Mouse (Mus musculus): ENCODE data around the gene Cish.
"Not testable (repeated sequence)": the region's sequence is repeated elsewhere in the genome, so short reads cannot be mapped to it uniquely, and the experiment has no call there.

Gene Cish

GRCm38 (mm10) chr9:107297658-107298057 lies 1.8 kb downstream of the Cish start:
- no peak for DNase-seq (ENCODE audit: low read depth in 2 of 2, low spot score in 2 of 2)

GRCm38 (mm10) chr9:107298059-107298780 lies 2.4 kb downstream of the Cish start:
- DNase-seq (ENCODE audit: low read depth in 2 of 2, low spot score in 2 of 2): no peak

- no peak for DNase-seq (ENCODE audit: low read depth in 2 of 2, low spot score in 2 of 2)
Measured at GRCm38 (mm10) chr9:107298876-107299275, 3.0 kb downstream of the Cish start.

DNA sequence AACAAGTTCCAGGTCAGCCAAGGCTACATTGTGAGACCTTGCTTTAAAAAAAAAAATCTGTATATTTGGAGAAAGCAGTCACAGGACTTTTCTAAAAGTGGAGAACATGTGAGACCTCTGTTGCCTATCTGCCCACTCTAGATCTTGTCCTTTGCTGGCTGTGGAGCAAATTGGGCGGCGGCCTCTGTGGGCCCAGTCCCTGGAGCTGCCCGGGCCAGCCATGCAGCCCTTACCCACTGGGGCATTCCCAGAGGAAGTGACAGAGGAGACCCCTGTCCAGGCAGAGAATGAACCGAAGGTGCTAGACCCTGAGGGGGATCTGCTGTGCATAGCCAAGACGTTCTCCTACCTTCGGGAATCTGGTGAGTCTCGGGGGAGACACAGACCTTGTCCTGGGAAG lies 4.0 kb downstream of the Cish start:
- no peak for DNase-seq (ENCODE audit: low read depth in 2 of 2, low spot score in 2 of 2)

DNA sequence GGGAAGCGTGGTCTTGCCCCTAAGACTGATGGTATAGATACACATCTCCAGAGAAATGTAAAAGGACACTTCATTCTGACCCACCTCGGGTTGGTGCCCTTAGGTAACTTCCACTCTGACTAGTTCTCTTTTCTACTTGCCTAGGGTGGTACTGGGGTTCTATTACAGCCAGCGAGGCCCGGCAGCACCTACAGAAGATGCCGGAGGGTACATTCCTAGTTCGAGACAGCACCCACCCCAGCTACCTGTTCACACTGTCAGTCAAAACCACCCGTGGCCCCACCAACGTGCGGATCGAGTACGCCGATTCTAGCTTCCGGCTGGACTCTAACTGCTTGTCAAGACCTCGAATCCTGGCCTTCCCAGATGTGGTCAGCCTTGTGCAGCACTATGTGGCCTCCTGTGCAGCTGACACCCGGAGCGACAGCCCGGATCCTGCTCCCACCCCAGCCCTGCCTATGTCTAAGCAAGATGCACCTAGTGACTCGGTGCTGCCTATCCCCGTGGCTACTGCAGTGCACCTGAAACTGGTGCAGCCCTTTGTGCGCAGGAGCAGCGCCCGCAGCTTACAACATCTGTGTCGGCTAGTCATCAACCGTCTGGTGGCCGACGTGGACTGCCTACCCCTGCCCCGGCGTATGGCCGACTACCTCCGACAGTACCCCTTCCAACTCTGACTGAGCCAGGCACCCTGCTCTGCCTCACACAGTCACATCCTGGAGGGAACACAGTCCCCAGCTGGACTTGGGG lies 4.6 kb downstream of the Cish start:
- no peak for DNase-seq (ENCODE audit: low read depth in 2 of 2, low spot score in 2 of 2)

GRCm38 (mm10) chr9:107301554-107302331 lies 5.9 kb downstream of the Cish start:
- DNase-seq (ENCODE audit: low read depth in 2 of 2, low spot score in 2 of 2): no peak

DNA sequence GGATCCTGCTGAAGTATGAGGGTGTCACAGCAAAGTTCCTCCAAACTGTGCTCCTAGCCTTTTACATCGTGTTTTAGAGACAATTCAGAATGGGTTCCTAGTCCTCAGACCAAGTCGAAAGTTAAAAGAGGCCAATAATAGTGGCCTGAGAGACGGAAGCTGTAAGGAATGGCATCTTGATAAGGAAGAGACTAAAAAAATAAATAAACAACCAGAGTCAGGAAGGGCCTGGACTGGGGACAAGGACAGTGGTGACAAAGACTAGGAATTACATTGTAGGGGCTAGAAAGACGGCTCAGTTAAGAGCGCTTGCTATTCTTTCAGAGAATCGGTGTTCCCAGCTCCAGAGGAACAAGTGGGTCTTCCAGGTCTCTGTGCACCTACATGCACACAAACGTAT lies 6.8 kb downstream of the Cish start:
- DNase-seq (ENCODE audit: low read depth in 2 of 2, low spot score in 2 of 2): no peak

DNA sequence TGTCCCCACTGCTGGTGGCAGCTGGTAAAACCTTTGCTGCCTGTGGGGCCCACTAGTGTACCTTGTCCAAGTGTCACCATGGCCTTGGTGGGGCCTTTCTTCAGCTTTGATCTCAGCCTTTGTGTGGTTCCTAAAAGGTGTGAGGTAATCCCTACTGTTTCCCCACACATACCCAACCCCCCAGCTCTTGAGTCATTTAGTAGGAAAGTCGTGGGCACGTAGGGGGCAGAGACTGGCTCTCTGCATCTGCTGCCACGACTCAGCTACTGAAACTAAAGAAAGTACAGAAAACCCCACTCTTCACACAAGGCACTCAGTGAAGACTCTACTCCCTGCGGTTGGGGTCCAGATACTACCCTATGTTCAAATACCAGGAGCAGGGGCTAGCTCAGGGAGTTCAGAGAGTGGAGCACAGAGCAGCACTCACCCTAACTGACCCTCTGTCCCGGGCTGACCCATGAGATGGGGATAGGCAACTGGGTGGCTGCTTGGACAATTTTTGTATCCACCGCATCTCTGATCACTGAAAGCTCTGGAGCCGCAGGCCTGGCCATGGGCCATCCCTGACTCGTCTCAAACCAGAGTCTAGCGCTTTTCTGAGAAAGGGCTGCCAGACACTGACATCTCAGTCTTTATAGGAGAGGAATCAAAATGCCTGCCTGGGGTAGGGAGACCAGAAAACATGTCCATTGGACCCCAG lies 7.4 kb downstream of the Cish start:
- DNase-seq (ENCODE audit: low read depth in 2 of 2, low spot score in 2 of 2): no peak

DNA sequence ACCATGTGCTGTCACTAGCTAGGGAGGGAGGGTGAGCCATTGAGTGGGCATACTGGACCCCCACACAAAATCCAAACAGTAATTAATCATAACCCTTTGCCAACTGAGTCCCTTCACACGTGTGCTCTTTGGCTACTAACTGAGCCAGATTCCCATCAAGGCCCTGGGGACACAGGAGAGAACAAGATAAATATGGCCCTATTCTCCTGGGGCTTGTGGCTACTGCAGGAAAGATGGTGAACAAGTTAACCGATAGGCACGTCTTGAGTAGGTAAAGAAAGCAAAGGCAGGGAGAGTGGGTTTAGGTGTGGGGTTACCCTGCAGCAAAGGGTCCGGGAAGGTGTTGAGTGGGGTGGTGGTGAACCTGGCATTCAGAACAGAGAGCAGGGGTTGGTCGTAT lies 8.1 kb downstream of the Cish start:
- no peak for DNase-seq (ENCODE audit: low read depth in 2 of 2, low spot score in 2 of 2)

DNA sequence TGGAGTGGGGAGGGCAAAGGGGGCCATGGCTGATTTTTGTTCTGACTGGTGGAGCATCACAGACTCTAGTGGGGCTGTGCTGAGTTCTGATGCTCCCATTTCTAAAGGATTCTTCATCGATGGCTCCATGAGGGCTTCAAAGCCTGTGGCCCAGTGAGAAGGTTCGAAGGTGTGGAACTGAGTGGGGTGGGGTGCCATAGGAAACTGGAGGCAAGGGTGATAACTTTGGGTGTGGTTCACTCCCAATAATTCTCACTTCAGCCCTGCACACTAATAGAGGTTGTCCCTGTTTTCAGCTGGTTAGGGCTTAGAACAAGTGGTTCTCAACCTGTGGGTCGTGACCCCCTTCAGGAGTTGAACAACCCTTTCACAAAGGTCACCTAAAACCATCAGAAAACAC lies 8.6 kb downstream of the Cish start:
- no peak for DNase-seq (ENCODE audit: low read depth in 2 of 2, low spot score in 2 of 2)

DNA sequence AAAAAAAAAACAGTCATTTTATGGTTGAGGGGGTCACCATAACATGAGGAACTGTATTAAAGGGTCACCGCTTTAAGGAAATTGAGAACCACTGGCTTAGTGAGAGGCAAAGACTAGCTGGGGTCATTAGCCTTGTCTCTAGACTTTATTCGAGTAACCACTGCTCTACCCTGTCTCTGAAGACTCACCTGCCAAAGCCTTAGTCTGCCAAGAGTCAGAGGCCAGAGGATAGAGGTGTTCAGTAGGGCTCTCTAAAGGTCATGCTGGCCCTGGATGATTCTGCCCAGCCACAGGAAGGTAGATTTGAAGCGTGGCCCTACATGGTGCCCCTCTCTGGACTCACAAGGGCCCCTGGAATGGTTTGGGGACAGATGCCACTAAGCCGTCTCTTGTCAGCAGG lies 9.2 kb downstream of the Cish start:
- DNase-seq (ENCODE audit: low read depth in 2 of 2, low spot score in 2 of 2): no peak

DNA sequence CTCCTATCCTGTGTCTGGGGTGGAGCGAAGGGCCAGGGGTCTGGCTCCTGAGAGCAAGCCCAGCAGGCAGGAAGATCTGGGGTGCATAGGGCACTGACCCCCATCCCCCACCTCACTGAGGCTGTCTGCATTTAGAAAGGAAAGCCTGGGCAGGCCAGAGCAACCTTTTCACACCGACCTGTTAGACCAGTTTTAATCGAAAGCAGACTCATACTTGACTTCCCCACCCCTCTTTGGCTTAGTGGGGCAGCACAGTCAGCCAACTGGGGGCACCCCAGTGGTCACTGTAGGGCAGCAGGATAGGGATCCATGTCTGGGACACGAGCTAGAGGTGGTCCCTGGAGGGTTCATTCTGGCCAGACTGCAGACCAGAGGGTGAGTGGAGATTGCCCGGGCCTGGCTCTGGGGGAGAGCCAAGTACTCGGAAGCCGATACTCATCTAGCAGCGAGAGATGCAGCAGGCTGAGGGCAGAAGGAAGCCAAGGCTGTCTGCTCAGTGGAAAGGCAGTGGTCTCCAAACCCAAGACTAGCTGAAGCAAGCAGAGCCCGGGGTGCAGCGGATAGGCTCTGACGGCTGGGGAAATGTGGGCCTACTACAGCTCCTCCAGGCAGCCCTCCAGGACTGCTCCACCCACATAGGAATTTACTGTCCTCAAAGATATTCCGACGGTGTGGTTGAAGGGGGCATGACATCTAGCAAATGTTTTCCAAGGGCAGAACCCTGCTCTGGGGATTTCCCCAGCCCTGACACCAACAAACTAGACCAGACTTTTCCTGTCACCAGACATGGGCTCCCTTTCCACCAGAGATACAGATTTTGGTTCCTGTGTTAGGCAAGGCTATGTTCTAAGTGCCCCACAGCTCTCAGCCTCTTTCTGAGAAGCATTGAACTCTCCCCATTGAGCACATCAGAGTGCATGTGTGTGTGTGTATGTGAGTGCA lies 10.0 kb downstream of the Cish start:
- DNase-seq (ENCODE audit: low read depth in 2 of 2, low spot score in 2 of 2): no peak

- not testable (repeated sequence) for DNase-seq (ENCODE audit: low read depth in 2 of 2, low spot score in 2 of 2)
Measured at GRCm38 (mm10) chr9:107306673-107307072, 10.8 kb downstream of the Cish start.

DNA sequence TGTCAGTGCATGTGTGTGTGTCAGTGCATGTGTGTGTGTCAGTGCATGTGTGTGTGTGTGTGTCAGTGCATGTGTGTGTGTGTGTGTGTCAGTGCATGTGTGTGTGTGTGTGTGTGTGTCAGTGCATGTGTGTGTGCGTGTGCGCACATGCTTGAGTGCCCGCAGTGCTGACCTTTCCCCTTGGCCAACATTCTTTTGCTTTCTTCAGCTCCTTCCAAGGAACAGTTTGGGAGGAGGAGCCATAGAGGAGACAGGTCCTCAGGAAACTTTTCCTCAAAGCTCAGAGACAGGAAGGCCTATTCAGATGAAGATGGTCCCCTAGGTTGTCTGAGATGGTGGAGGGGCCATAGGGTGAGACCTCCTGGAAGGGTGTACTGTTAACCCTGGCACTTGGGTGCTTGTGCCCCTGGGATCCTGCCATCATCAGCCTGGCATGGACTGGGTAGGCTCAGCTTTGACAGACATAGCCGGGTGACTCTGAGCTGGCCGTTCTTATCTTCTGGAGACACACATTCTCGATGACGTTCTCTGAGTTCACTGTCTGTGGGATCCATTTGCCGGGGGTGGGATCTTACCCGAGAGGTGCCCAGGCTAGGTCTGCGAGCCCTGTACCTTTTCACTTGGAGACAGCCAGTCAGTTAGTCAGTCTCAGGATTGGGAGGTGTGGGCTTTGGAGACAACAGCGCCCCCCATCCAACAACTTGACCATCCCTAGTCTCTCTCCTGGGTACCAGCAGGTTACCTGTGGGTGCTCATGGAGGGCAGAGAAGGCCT lies 11.5 kb downstream of the Cish start:
- no peak for DNase-seq (ENCODE audit: low read depth in 2 of 2, low spot score in 2 of 2)

DNA sequence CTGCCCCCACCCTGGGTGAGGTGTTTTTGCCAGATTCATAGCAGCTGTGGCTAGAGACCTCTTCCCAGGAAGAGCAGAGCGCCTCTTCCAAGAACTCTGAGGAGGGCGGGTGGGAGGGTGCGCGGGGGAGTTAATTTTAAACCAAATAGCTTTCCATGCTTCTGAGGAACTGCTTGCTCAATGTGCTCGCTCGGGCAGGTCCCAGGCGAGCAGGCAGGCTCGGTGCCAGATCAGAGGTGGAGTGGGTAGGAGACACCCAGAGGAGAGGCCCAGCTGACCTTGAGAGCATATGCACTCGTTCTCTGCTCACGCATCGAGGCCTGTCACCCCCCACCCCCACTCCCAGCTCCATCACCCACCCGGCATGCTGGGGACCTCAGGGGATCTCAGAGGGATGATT lies 12.1 kb downstream of the Cish start:
- no peak for DNase-seq (ENCODE audit: low read depth in 2 of 2, low spot score in 2 of 2)

DNA sequence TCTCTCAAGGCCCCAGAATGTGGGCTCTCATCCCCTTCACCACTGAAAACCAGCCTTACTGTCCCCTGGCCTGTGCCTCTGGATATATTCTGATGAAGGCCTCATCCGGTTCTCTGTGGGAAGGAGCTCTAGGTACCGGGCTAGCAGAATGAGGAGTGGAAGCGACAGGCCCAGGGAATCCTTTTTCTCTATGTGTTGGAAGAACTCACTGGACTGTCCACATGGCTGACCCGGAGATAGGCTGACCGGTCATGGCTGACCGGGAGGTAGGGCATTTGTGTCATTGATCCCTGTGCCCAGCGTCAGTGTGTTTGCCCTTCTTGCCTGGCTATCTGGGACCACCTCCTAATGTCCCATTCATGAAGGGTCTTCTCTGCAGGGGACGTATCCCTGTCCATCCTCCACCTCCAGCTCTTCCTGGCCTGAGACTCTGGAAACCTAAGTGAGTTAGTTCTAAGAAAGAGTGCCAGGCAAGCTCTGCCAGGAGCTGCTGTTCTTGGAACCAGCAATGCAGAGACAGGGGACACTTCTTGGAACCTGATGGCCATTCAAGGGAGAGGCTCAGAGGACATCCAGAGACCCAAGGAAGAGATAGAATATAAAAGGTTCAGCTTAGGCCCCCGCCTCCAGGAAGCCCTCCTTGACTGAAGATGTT lies 12.6 kb downstream of the Cish start:
- no peak for DNase-seq (ENCODE audit: low read depth in 2 of 2, low spot score in 2 of 2)

DNA sequence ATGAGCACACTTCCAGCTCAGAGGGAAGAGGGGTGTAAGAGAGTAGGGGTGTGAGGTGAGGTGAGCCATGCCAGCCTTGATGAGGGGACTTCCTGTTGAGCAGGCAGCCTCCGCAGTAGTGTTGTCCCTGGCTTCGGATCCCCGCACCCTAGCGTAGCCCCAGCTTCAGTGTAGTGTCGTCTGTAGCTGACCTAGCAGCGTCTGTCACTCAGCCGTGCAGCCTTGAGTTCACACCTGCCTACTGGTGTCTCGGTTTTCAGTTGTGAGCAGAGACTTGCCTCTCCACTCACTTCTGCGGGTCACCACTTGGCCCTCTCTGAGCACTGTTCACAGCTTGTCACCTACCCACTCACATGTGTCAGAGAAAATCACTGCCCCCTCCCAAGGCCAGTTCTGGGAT lies 13.3 kb downstream of the Cish start:
- no peak for DNase-seq (ENCODE audit: low read depth in 2 of 2, low spot score in 2 of 2)

DNA sequence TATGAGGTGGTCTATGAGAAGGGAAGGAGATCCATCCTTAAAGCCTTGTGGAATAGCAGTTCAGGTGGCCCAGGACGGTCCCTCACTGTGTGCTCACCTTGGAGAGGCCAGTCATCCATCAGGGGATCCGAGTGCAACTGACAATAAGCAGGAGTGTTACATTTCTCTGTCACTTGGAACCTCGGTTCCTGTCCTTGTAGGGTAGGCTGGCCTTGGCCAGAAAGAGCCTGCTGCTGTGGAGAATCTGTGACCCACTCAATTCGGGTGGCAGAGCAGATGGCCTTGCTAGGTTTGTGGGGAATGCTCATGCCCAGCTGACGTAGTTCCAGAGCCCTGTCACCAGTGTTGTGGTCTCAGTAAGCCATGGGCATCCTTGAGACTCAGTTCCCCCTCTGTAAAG lies 13.8 kb downstream of the Cish start:
- no peak for DNase-seq (ENCODE audit: low read depth in 2 of 2, low spot score in 2 of 2)

Measured in CD8-positive naive resting alpha-beta T cell, adult 2 months (primary cell).